Mouse (Mus musculus): Measurements from ENCODE around the gene Tspan3. TPM values are rescaled to one million over a fixed set of nuclear protein-coding genes. Genes with fewer than 3 reads are reported as not detected.

Gene Tspan3
- 34.6 TPM for polyA plus RNA-seq (2017; shearing (Covaris generic))

DNA sequence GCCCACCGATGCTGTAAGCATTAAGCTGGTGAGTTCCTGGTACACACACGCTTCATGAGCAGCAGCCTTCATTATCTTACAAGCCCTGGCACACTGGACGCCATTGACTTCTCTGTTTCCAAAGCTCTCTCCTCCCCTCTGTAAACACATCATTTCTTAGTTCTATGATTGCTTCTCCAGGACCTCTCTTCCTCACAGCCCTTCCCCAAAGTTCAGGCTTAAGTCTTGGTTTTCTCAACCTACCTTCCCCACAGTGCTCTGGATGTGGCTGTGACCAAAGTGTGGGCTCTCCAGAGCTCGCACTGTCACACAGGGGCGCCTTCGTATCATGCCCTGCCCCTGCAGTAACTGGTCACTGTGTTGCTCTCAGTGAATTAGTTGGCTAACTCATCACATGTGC lies at the start of gene Tspan3:
Gene Tspan3, minus strand, starts transcription at position 101 of the 400 bp plus-strand sequence.

DNA sequence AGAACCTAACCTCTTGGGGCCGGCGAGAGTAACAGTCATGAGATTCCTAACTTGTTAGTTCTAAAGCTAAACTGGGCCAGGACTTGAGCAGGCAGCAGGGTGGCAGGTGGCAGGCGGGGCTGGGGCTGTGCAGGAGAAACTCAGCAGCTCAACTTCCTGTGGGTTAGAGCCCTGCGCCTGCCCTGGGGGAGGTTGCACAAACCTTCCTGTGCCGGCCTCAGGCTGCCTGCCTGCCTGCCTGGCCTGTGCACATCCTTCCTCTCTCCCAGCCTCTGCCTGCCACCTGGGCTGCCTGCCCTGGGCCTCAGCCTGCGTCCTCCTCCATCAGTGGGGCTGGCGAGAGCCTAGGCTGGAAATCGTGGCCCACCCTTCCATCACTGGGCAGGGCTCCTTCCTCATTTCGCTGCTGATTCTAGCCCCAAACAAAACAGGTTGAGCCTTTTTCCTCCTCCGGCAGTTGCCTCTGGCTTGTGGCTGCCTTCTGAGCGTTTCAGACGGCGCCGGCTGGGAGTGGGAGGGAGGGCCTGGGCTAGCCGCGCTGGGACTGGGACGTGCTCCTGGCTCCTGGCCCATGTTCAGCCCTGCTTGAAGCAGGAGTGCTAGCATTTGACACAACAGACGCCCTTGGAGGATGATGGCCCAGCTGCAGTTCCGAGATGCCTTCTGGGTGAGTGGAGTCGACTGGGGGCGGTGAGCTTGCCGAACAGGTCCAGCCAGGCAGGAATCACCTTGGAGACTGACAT lies 75.3 kb downstream of the Tspan3 start, which contains the start of gene Pstpip1:
Gene Pstpip1, plus strand, starts transcription at position 185 of the 743 bp plus-strand sequence.

Other genes starting within 250 kb of the Tspan3 start
- gene Scaper, start 227.4 kb downstream of the Tspan3 start, polyA plus RNA-seq (2017; shearing (Covaris generic)) = 32.1 TPM
- gene 4930563M21Rik, start 154.9 kb downstream of the Tspan3 start, polyA plus RNA-seq (2017; shearing (Covaris generic)) = not detected
- gene Rcn2, start 123.6 kb downstream of the Tspan3 start, polyA plus RNA-seq (2017; shearing (Covaris generic)) = 64.2 TPM
- 147 TPM for gene Pstpip1, start 75.5 kb downstream of the Tspan3 start, polyA plus RNA-seq (2017; shearing (Covaris generic))

All from naive thymus-derived CD4-positive, alpha-beta T cell, adult 5 months (primary cell).